Mouse (Mus musculus): ENCODE results near the gene Cpxm1. TPM values are rescaled to one million over a fixed set of nuclear protein-coding genes. Genes with fewer than 3 reads are reported as not detected.

The Cpxm1 gene
- polyA plus RNA-seq, 1 experiment from 2014 or later, result 46.7 TPM

DNA sequence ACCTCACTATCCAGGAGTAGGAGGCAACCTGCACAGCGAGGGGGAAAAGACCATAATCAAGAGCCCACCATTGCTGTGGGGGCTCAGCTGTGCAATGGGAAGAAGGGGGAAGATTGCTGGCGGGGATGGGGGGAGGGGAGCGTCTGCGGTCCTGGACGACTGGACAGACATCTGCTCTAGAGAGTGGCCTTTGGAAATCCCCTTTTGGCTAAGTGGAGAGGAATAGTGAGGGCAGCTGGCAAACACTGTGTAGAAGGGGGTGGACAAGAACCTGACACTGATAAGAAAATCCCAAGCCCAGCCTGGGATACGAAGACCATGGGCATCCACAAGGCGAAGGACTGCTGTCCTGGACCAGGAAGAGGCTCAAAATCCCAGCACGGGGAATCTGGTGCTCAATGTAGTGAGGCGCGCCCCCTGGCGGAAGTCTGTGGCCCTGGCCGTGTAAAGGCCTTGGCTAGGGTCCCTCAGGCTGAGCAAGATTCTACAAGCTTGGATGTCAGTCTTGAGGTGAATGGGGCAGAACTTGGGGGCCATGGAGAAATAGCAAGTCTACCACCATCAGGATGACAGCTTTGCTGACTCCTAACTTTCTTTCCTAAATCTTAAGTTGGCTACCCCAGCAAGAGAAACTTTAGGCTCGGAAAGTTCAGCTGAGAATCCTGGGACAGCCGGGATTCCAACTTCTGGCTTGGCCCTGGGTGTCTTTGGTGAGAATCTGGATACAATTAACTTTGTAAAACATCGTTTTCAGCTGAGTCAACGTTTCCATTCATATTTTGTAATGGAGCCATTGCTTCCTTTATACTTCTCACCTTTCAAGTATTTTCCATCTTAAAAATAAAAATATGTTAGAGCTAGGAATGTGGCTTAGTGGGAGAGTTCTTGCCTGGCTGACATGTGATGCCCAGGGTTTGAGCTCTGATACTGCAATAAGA, 14.5 kb upstream of the Cpxm1 start:
- Histone ChIP-seq H3K4me3 (ENCODE audit: low read depth, low read length) (no peak overlapping the region), H3K36me3 (ENCODE audit: control insufficient read depth, insufficient read depth, low read length) (no peaks in the 10 kb centered on the region), H3K27me3 (ENCODE audit: control insufficient read depth, insufficient read depth, low read length) (no peaks in the 10 kb centered on the region), H3K9ac (replicated peaks; ENCODE audit: low read depth, low read length) (no peak overlapping the region), H3K4me2 (replicated peaks; ENCODE audit: low read depth, low read length) (no peak overlapping the region), H3K27ac (ENCODE audit: low read length) (no peak overlapping the region), H3K9me3 (ENCODE audit: control insufficient read depth, low read depth, low read length) (no peaks in the 10 kb centered on the region), H3K4me1 (ENCODE audit: control insufficient read depth, insufficient read depth, low read length) (no peaks in the 10 kb centered on the region)
- whole genome bisulfite sequencing, result 36% methylated on average over 16 of the region's 16 CpGs
- peak; percentile 66; the same call in 1 of the 2 replicates for ATAC-seq (ENCODE audit: insufficient number of reproducible peaks, insufficient read depth, low FRiP score, low read depth)

DNA sequence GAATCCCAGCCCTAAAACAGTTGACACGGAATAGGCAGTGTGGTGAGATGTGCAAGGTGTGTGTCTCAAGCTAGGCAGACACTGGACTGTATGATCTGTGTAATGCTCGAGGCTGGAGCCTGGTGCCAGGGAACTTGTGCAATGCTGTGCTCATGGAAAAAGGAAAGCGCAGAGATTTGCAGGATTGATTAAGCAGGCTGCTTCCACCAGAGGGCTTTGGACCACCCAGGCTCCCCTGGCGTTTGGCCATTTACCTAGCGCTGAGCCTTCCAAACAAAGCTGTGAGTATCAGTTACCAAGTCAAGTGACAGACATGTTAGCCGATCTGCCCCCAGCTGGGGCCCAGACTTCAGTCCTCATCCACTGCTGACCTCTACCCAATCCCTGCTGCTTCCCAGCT, 10.8 kb upstream of the Cpxm1 start:
- H3K9ac ChIP-seq (replicated peaks; ENCODE audit: low read depth, low read length), result no peak overlapping the region
- no peaks in the 10 kb centered on the region for H3K27me3 ChIP-seq (ENCODE audit: control insufficient read depth, insufficient read depth, low read length)
- peak; percentile 43; the same call in 1 of the 2 replicates for ATAC-seq (ENCODE audit: insufficient number of reproducible peaks, insufficient read depth, low FRiP score, low read depth)
- H3K4me1 ChIP-seq (ENCODE audit: control insufficient read depth, insufficient read depth, low read length), result no peaks in the 10 kb centered on the region
- 8% methylated on average over 6 of the region's 6 CpGs for WGBS
- no peak overlapping the region for H3K4me2 ChIP-seq (replicated peaks; ENCODE audit: low read depth, low read length)
- H3K36me3 ChIP-seq (ENCODE audit: control insufficient read depth, insufficient read depth, low read length), result no peaks in the 10 kb centered on the region
- H3K27ac ChIP-seq (ENCODE audit: low read length), result no peak overlapping the region
- H3K4me3 ChIP-seq (ENCODE audit: low read depth, low read length), result no peak overlapping the region
- H3K9me3 ChIP-seq (ENCODE audit: control insufficient read depth, low read depth, low read length), result no peaks in the 10 kb centered on the region

DNA sequence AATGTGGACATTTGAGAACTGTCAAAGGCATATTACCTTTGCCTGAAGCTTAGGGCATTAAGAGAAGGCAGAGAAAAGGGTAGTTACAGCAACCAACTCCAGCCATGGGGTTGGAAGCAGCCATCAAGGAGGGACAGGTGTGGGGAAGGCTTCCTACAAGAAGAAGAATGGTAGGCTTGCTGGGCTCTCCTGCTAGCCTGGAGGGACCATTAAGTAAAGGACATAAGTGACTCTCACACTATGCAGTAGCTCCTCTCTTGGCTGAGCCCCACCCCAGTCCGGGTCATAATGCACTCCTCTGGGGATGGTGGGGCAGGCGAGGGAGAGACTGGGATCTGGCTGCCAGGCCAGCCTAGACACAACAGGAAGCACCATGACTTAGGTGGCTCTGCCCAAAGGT, 8.8 kb upstream of the Cpxm1 start, which contains the start of gene Tmem239:
Gene Tmem239, plus strand, starts transcription at position 301 of the 400 bp plus-strand sequence.
- 65% methylated on average over 2 of the region's 2 CpGs for WGBS
- Histone ChIP-seq H3K4me1 (ENCODE audit: control insufficient read depth, insufficient read depth, low read length) (no peaks in the 10 kb centered on the region), H3K4me2 (replicated peaks; ENCODE audit: low read depth, low read length) (no peak within 1 kb of the TSS), H3K27me3 (ENCODE audit: control insufficient read depth, insufficient read depth, low read length) (no peaks in the 10 kb centered on the region), H3K9me3 (ENCODE audit: control insufficient read depth, low read depth, low read length) (no peaks in the 10 kb centered on the region), H3K4me3 (ENCODE audit: low read depth, low read length) (no peak within 1 kb of the TSS), H3K36me3 (ENCODE audit: control insufficient read depth, insufficient read depth, low read length) (no peaks in the 10 kb centered on the region), H3K9ac (replicated peaks; ENCODE audit: low read depth, low read length) (no peak within 1 kb of the TSS), H3K27ac (ENCODE audit: low read length) (no peak within 1 kb of the TSS)
- ATAC-seq (ENCODE audit: insufficient number of reproducible peaks, insufficient read depth, low FRiP score, low read depth), result no peak

DNA sequence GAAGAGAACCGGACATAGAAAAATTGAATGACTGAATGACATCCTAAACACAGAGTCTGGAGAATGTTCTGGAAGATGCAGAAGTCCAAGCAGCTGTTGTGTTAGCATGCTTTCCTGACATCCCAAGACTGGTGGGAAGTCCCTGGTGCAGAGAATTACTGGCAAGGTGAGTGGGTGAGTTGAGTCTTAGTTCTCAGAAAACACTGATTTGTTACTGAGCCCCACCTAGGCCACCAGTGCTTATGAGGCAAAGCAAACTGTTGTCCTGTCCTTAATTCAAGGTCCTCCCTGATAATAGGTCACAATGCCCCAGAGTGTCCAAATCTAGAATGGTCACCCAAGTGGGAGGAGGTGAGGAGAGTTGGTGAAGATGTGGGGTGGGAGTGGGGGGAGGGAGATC, 7.6 kb upstream of the Cpxm1 start, which contains the start of the genes Gm28372 and 1700020A23Rik:
Gene Gm28372, plus strand, starts transcription at position 301 of the 400 bp plus-strand sequence.
Gene 1700020A23Rik, plus strand, starts transcription at position 321 of the 400 bp plus-strand sequence.
- Histone ChIP-seq H3K27ac (ENCODE audit: low read length) (no peak within 1 kb of the TSS), H3K4me3 (ENCODE audit: low read depth, low read length) (no peak within 1 kb of the TSS), H3K9ac (replicated peaks; ENCODE audit: low read depth, low read length) (no peak within 1 kb of the TSS), H3K36me3 (ENCODE audit: control insufficient read depth, insufficient read depth, low read length) (no peaks in the 10 kb centered on the region), H3K9me3 (ENCODE audit: control insufficient read depth, low read depth, low read length) (no peaks in the 10 kb centered on the region), H3K27me3 (ENCODE audit: control insufficient read depth, insufficient read depth, low read length) (no peaks in the 10 kb centered on the region), H3K4me2 (replicated peaks; ENCODE audit: low read depth, low read length) (no peak within 1 kb of the TSS), H3K4me1 (ENCODE audit: control insufficient read depth, insufficient read depth, low read length) (no peaks in the 10 kb centered on the region)
- no peak for ATAC-seq (ENCODE audit: insufficient number of reproducible peaks, insufficient read depth, low FRiP score, low read depth)
- 89% methylated on average over 1 of the region's 1 CpGs for WGBS

DNA sequence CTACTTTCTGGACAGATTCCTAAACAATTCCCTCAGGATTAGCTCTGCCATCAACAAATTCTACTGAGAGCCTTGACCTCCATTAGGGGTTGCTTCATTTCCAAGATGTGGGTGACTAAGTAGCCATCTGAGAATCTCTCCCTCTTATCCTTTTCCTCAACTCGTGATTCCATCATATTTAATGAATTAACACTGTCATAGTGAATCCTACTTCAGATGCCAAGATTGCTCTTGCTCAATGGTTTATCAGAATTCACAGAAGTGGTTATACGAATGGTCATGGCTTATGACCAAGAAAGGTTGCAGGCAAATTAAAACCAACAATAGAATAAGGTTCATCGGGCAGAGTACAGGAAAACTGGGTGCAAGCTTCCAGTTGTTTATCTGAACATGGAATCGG, 4.5 kb upstream of the Cpxm1 start:
- 73% methylated on average over 4 of the region's 4 CpGs for WGBS
- no peaks in the 10 kb centered on the region for H3K27me3 ChIP-seq (ENCODE audit: control insufficient read depth, insufficient read depth, low read length)
- ATAC-seq (ENCODE audit: insufficient number of reproducible peaks, insufficient read depth, low FRiP score, low read depth), result no peak
- H3K4me2 ChIP-seq (replicated peaks; ENCODE audit: low read depth, low read length), result no peak overlapping the region
- no peak overlapping the region for H3K27ac ChIP-seq (ENCODE audit: low read length)
- no peaks in the 10 kb centered on the region for H3K9me3 ChIP-seq (ENCODE audit: control insufficient read depth, low read depth, low read length)
- H3K4me3 ChIP-seq (ENCODE audit: low read depth, low read length), result no peak overlapping the region
- H3K36me3 ChIP-seq (ENCODE audit: control insufficient read depth, insufficient read depth, low read length), result no peaks in the 10 kb centered on the region
- peaks cover 8% of the 10 kb centered on the region; the same call in 1 of the 2 replicates for H3K4me1 ChIP-seq (ENCODE audit: control insufficient read depth, insufficient read depth, low read length)
- H3K9ac ChIP-seq (replicated peaks; ENCODE audit: low read depth, low read length), result no peak overlapping the region

DNA sequence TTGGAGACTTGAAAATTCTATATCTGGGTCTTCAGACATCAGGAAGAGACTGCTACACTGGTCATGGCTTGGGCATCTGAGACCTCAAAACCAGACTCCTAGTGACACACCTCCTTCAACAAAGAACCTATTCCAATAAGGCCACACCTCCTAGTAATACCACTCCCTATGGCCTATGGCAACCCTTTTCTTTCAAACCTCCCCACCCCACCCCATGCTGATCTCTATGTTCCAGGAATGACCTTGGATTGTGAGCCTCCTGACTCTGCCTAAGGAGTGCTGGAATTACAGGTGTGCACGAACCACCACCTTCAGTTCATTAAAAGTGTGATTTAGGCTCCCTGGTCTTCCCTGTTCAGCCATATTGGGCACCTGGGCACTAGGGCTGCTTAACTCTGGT, 2.7 kb upstream of the Cpxm1 start:
- Histone ChIP-seq H3K9me3 (ENCODE audit: control insufficient read depth, low read depth, low read length) (no peaks in the 10 kb centered on the region), H3K36me3 (ENCODE audit: control insufficient read depth, insufficient read depth, low read length) (no peaks in the 10 kb centered on the region; the same call in 1 of the 2 replicates), H3K4me2 (replicated peaks; ENCODE audit: low read depth, low read length) (no peak overlapping the region), H3K27me3 (ENCODE audit: control insufficient read depth, insufficient read depth, low read length) (no peaks in the 10 kb centered on the region), H3K27ac (ENCODE audit: low read length) (no peak overlapping the region), H3K9ac (replicated peaks; ENCODE audit: low read depth, low read length) (no peak overlapping the region), H3K4me3 (ENCODE audit: low read depth, low read length) (no peak overlapping the region), H3K4me1 (ENCODE audit: control insufficient read depth, insufficient read depth, low read length) (peaks cover 15% of the 10 kb centered on the region; the same call in 1 of the 2 replicates)
- ATAC-seq (ENCODE audit: insufficient number of reproducible peaks, insufficient read depth, low FRiP score, low read depth), result no peak
- WGBS, result 86% methylated on average over 1 of the region's 1 CpGs

DNA sequence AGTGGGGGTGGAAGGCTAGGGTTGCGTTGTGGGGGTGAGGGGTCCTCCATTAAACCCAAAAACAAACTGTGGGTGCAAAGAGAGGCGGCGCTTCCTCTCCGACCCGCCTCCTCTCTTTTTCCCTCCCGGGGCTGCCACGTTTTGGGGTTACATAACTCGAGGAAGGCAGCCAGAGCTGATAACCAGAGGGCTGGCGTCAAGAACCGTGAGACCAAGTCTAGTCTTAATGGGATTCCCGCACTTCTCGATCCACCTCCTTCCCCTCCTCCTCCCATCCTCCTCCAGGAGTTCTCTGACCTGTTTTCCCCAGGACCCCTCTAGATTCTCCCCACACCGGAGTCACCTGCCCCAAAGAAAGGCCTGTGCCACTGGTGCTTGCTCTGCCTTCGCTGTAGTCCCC, 717 bp upstream of the Cpxm1 start:
- no peaks in the 10 kb centered on the region; the same call in 1 of the 2 replicates for H3K36me3 ChIP-seq (ENCODE audit: control insufficient read depth, insufficient read depth, low read length)
- no peak for ATAC-seq (ENCODE audit: insufficient number of reproducible peaks, insufficient read depth, low FRiP score, low read depth)
- H3K4me3 ChIP-seq (ENCODE audit: low read depth, low read length), result peak overlapping the region; percentile 53
- peaks cover 15% of the 10 kb centered on the region; the same call in 1 of the 2 replicates for H3K4me1 ChIP-seq (ENCODE audit: control insufficient read depth, insufficient read depth, low read length)
- peak overlapping the region; percentile 63 for H3K4me2 ChIP-seq (replicated peaks; ENCODE audit: low read depth, low read length)
- no peaks in the 10 kb centered on the region for H3K9me3 ChIP-seq (ENCODE audit: control insufficient read depth, low read depth, low read length)
- WGBS, result 18% methylated on average over 11 of the region's 14 CpGs
- H3K9ac ChIP-seq (replicated peaks; ENCODE audit: low read depth, low read length), result no peak overlapping the region
- H3K27ac ChIP-seq (ENCODE audit: low read length), result no peak overlapping the region
- no peaks in the 10 kb centered on the region for H3K27me3 ChIP-seq (ENCODE audit: control insufficient read depth, insufficient read depth, low read length)

DNA sequence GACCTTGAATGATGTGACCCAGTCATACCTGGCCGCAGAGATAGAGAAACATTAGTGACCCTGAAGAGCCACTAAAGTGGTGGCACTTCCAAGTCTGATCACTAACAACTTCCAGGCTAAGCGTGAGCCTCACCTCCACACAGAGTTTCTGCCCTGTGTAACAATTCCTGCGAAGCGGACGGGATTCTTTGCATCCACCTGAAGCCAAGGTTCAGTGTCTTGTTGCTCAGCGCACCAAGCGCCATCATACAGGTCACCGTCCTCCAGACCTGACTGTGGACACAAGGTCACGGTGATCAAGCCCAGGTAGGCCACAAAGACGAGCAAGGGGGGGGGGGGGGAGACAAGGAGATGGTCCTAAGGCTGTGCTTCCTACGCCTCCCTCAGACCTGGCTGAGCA, 1.7 kb downstream of the Cpxm1 start:
- Histone ChIP-seq H3K27ac (ENCODE audit: low read length) (no peak overlapping the region), H3K4me3 (ENCODE audit: low read depth, low read length) (no peak overlapping the region), H3K4me1 (ENCODE audit: control insufficient read depth, insufficient read depth, low read length) (peaks cover 15% of the 10 kb centered on the region; the same call in 1 of the 2 replicates), H3K9ac (replicated peaks; ENCODE audit: low read depth, low read length) (no peak overlapping the region), H3K27me3 (ENCODE audit: control insufficient read depth, insufficient read depth, low read length) (no peaks in the 10 kb centered on the region), H3K9me3 (ENCODE audit: control insufficient read depth, low read depth, low read length) (no peaks in the 10 kb centered on the region), H3K4me2 (replicated peaks; ENCODE audit: low read depth, low read length) (no peak overlapping the region), H3K36me3 (ENCODE audit: control insufficient read depth, insufficient read depth, low read length) (no peaks in the 10 kb centered on the region; the same call in 1 of the 2 replicates)
- ATAC-seq (ENCODE audit: insufficient number of reproducible peaks, insufficient read depth, low FRiP score, low read depth), result no peak
- 93% methylated on average over 11 of the region's 11 CpGs for WGBS

Measured in stomach, embryonic 14.5 days (tissue).